9 mouse cellular contexts compared by ENCODE assay signal in genomic region chr7:123039302-123039701, GRCm38 (mm10).
DNase-seq lines count a peak whose midpoint lies in the region; ATAC-seq and TF ChIP-seq lines count a peak whose summit lies in the region.
"Had no signal": no experiment of that assay in that cellular context is flagged by ENCODE, and none has a peak within 500 bp of the region (broad histone marks: within the 10 kb centered on the region; RNA-seq: fewer than 3 reads in every experiment).

No protein-coding gene starts in this region.

- in situ Hi-C loops in ES-E14 (cut with MboI; ENCODE audit: low sequenced_read_pairs in 2 of 2, unreplicated experiment in 2 of 2) = loop anchor here (10.0 to 25.0 kb wide), 2 partner anchors 423 to 425 kb away; partner anchors contain the start of gene Aqp8 (in 2 of the 2)

- 0 out of 2 replicates have a peak, but pooled peaks cover 2% of the 10 kb centered on the region for H3K9me3 ChIP-seq in liver, embryonic 11.5 days (ENCODE audit: control insufficient read depth, low read length)
- H3K9me3 ChIP-seq in ES-E14 (ENCODE audit: control insufficient read depth, insufficient read depth, low read depth, low read length) = no peaks in the 10 kb centered on the region

- peak; percentile 10 for DNase-seq in liver
- DNase-seq in liver, embryonic 11.5 days (ENCODE audit: low spot score) = no peak
- DNase-seq in ES-E14 (ENCODE audit: low read depth, low spot score) = peak; percentile 60
- DNase-seq in adipocyte (ENCODE audit: low spot score) = peak; percentile 24
- DNase-seq in retina, embryonic 14.5 days (ENCODE audit: low spot score) = peak; percentile 58
- DNase-seq in right cerebral cortex, adult 2 months (ENCODE audit: low spot score in 2 of 2) = no peak
- no peak for DNase-seq in left cerebral cortex, adult 9 months (ENCODE audit: low spot score in 2 of 2)

- H3K36me3 ChIP-seq in liver, embryonic 11.5 days (ENCODE audit: control insufficient read depth, insufficient read depth, low read length) = no peaks in the 10 kb centered on the region
- H3K36me3 ChIP-seq in ES-E14 (ENCODE audit: control insufficient read depth, insufficient read depth, low read length, poor library complexity, severe bottlenecking) = no peaks in the 10 kb centered on the region

- H3K4me2 ChIP-seq in liver, embryonic 11.5 days = no peak overlapping the region

- ATAC-seq in liver, embryonic 11.5 days (replicated peaks; ENCODE audit: low FRiP score) = no peak
- ATAC-seq: forebrain, embryonic 14.5 days had no signal

- no peak overlapping the region for H3K4me3 ChIP-seq in liver, embryonic 11.5 days (ENCODE audit: low read depth, low read length)
- no peak overlapping the region for H3K4me3 ChIP-seq in ES-E14 (ENCODE audit: insufficient read depth in 1 of 2, low read depth in 1 of 2, low read length in 2 of 2, poor library complexity in 1 of 2, severe bottlenecking in 1 of 2)
- H3K4me3 ChIP-seq: megakaryocyte, embryonic 14.5 days had no signal

- H3K27me3 ChIP-seq in liver, embryonic 11.5 days (replicated peaks; ENCODE audit: control insufficient read depth, insufficient read depth, low read length) = no peaks in the 10 kb centered on the region

- no peaks in the 10 kb centered on the region for H3K4me1 ChIP-seq in liver, embryonic 11.5 days (replicated peaks; ENCODE audit: control insufficient read depth, insufficient read depth, low read length)
- H3K4me1 ChIP-seq in ES-E14 (ENCODE audit: control insufficient read depth in 2 of 2, insufficient read depth in 2 of 2, low read length in 2 of 2, poor library complexity in 1 of 2) = no peaks in the 10 kb centered on the region

- no peak overlapping the region for H3K27ac ChIP-seq in liver, embryonic 11.5 days (ENCODE audit: low read depth, low read length)
- H3K27ac ChIP-seq in ES-E14 (ENCODE audit: insufficient read depth, low read depth, low read length, poor library complexity, severe bottlenecking) = no peak overlapping the region

- H3K9ac ChIP-seq in liver, embryonic 11.5 days (ENCODE audit: low read depth, low read length) = no peak overlapping the region
- H3K9ac ChIP-seq in ES-E14 (ENCODE audit: insufficient read depth, low read depth, low read length, poor library complexity, severe bottlenecking) = no peak overlapping the region

TF ChIP-seq in ES-E14, 5 proteins besides CTCF, POLR2A, EP300 and RAD21:
- TF ChIP-seq ZC3H11A (IDR thresholded peaks at IDR 0.05; ENCODE audit: borderline replicate concordance, low read depth, low read length) = 0 out of 2 replicates have a peak, but pooled peaks have one; percentile 44
- TF ChIP-seq MAFK (IDR thresholded peaks at IDR 0.05; ENCODE audit: insufficient read depth, low read depth, low read length) = no peak

Comparison
In these comparisons a context has a peak if more than half of its experiments do, and no peak if none do; other contexts are left out.
1. DNase-seq: peak in liver (single experiment), ES-E14 (single experiment), adipocyte (single experiment) and retina, embryonic 14.5 days (single experiment); none in liver, embryonic 11.5 days (single experiment), right cerebral cortex, adult 2 months (0 of 2) and left cerebral cortex, adult 9 months (0 of 2).